Mouse (Mus musculus) lung, embryonic 14.5 days (tissue): Measurements from ENCODE around the gene Ell2. TPM values are rescaled to one million over a fixed set of nuclear protein-coding genes. Genes with fewer than 3 reads are reported as not detected.

Experiments used
- ATAC-seq: fragments of 200-750 bp; cut with Nextera tagmentation; 2 replicates; pipeline ENCODE4 v1.8.0; 2017; ENCODE audit warnings: mild to moderate bottlenecking, moderate TSS enrichment, moderate library complexity; ENCODE audit not compliant: insufficient read depth
- DNase-seq: peaks from one replicate; pipeline ENCODE4 v3.0.0-alpha.2; 2015
- H3K27ac ChIP-seq: fragments of 300-500 bp; sonication (generic); 2 replicates; pipeline ENCODE4 v1.5.1; 2014; ENCODE audit warnings: low read depth, mild to moderate bottlenecking, moderate library complexity
- H3K27me3 ChIP-seq: fragments of 300-500 bp; sonication (generic); 2 replicates; pipeline ENCODE4 v1.6.1; 2014; ENCODE audit warnings: low read length, control low read depth; ENCODE audit not compliant: insufficient read depth
- H3K36me3 ChIP-seq: fragments of 300-500 bp; sonication (generic); 2 replicates; pipeline ENCODE4 v1.6.1; 2014; ENCODE audit warnings: control low read depth; ENCODE audit not compliant: insufficient read depth
- H3K4me1 ChIP-seq: fragments of 300-500 bp; sonication (generic); 2 replicates; pipeline ENCODE4 v1.6.1; 2014; ENCODE audit warnings: antibody characterized with exemption, control low read depth; ENCODE audit not compliant: insufficient read depth
- H3K4me2 ChIP-seq: fragments of 300-500 bp; sonication (generic); 2 replicates; pipeline ENCODE4 v1.6.1; 2014; ENCODE audit warnings: mild to moderate bottlenecking
- H3K4me3 ChIP-seq: fragments of 300-500 bp; sonication (generic); 2 replicates; pipeline ENCODE4 v1.5.1; 2014; ENCODE audit warnings: low read depth, low read length
- H3K9ac ChIP-seq: fragments of 300-500 bp; sonication (generic); 2 replicates; pipeline ENCODE4 v1.6.1; 2014
- H3K9me3 ChIP-seq: fragments of 300-500 bp; sonication (generic); 2 replicates; pipeline ENCODE4 v1.6.1; 2016; ENCODE audit warnings: low read depth, low read length, control low read depth
- CTCF ChIP-seq: IDR thresholded peaks from 2 replicates; pipeline ENCODE4 v1.5.1; 2016; ENCODE audit warnings: antibody characterized with exemption, low read depth
- WGBS: fragments of 180-500 bp; shearing (Covaris S2); extraction: QIAGEN DNeasy Blood & Tissue Kit; methylation state at CpG from one replicate; pipeline ENCODE4 v1.1.7; 2014; 5-methylcytosine and 5-hydroxymethylcytosine counted together
- polyA plus RNA-seq: library from polyadenylated mRNA; unstranded; fragments of >200 nt; fragmentation: Nextera tagmentation; extraction: Ambion mirVana; gene quantifications from 2 replicates; pipeline ENCODE4 v1.2.1, GENCODE M21; 2014

The Ell2 gene
- polyA plus RNA-seq, 1 experiment from 2014 or later = 3.7 TPM

GRCm38 (mm10) chr13:75717638-75718302 lies 11.2 kb downstream of the Ell2 start:
- Histone ChIP-seq H3K27ac (no peak overlapping the region), H3K9me3 (no peaks in the 10 kb centered on the region), H3K27me3 (no peaks in the 10 kb centered on the region), H3K4me1 (no peaks in the 10 kb centered on the region), H3K4me3 (no peak overlapping the region), H3K9ac (no peak overlapping the region), H3K36me3 (no peaks in the 10 kb centered on the region), H3K4me2 (no peak overlapping the region)
- ATAC-seq (no peak), DNase-seq (no peak)
- WGBS = 60% methylated on average over 3 of the region's 3 CpGs
- no peak for TF ChIP-seq CTCF

DNA sequence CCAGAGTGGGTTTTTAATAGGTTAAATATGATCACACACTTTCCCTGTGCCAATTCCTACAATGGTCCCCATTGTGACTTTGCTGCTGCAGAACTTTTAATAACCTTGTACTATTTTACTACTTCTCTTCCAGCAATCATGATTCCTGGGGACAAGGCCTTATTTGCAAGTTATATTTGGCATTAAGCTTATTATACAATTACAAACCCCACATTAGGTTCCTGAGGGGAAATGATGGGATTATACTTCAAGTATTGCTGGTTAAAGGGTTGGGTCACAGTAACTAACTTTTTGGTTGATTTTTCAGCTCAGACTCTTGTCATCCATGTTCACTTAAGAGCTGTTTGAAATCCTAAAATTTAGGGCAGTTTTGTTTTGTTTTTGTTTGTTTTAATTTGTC lies 11.8 kb downstream of the Ell2 start:
- H3K27ac ChIP-seq = no peak overlapping the region
- H3K9ac ChIP-seq = no peak overlapping the region
- H3K27me3 ChIP-seq = no peaks in the 10 kb centered on the region
- H3K9me3 ChIP-seq = no peaks in the 10 kb centered on the region
- no peak overlapping the region for H3K4me2 ChIP-seq
- no peak for TF ChIP-seq CTCF
- no peak for DNase-seq
- no peak for ATAC-seq
- H3K4me1 ChIP-seq = no peaks in the 10 kb centered on the region
- H3K36me3 ChIP-seq = no peaks in the 10 kb centered on the region
- H3K4me3 ChIP-seq = no peak overlapping the region

DNA sequence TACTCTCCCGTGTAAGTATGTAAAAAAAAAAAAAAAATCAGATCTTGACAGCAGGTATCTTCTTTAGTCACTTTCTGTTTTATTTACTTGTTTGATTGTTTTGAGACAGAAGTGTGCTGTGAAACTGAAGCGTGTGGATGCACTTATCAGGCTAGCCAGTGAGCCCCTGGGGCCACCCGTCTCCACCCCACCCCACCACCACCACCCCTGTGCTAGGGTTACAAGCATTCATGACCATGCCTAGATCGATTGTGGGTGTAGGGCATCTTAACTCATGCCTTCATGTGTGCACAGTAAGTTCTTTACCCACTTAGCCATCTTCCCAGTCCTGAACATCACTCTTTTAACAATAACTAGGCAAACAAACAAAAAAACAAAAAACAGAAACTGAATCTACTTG lies 13.1 kb downstream of the Ell2 start:
- H3K36me3 ChIP-seq = no peaks in the 10 kb centered on the region
- no peaks in the 10 kb centered on the region for H3K27me3 ChIP-seq
- DNase-seq (no peak), ATAC-seq (no peak)
- no peaks in the 10 kb centered on the region for H3K9me3 ChIP-seq
- 74% methylated on average over 4 of the region's 4 CpGs for WGBS
- H3K27ac ChIP-seq = no peak overlapping the region
- no peak overlapping the region for H3K9ac ChIP-seq
- no peak overlapping the region for H3K4me2 ChIP-seq
- no peak overlapping the region for H3K4me3 ChIP-seq
- no peak for TF ChIP-seq CTCF
- H3K4me1 ChIP-seq = no peaks in the 10 kb centered on the region

GRCm38 (mm10) chr13:75726569-75727373 lies 20.2 kb downstream of the Ell2 start:
- Histone ChIP-seq H3K4me1 (no peaks in the 10 kb centered on the region), H3K27ac (no peak overlapping the region), H3K4me2 (no peak overlapping the region), H3K9me3 (no peaks in the 10 kb centered on the region), H3K4me3 (no peak overlapping the region), H3K36me3 (no peaks in the 10 kb centered on the region), H3K27me3 (no peaks in the 10 kb centered on the region), H3K9ac (no peak overlapping the region)
- TF ChIP-seq CTCF = no peak
- DNase-seq (no peak), ATAC-seq (no peak)
- 66% methylated on average over 4 of the region's 4 CpGs for WGBS

DNA sequence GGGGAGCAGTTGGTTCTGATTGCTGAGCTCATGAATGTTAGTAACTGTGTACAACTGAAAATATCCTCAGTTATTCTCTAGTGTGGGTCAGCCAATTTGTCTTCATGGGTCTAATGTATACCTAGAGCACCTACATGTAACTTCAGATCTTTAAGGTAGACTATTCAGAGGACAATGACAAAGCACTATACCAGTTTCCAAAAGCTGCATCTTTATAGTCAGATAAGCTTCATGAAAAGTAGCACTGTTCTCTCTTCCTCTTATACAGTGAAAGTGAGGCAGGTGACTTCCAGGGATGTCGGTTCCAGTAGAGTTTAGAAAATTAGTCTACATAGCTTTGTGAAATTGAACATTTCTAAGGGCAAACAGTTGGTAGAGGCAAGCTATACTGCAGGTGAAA lies 21.4 kb downstream of the Ell2 start:
- H3K4me3 ChIP-seq = no peak overlapping the region
- ATAC-seq (no peak), DNase-seq (no peak)
- no peaks in the 10 kb centered on the region for H3K27me3 ChIP-seq
- 69% methylated on average over 1 of the region's 1 CpGs for WGBS
- H3K27ac ChIP-seq = no peak overlapping the region
- no peaks in the 10 kb centered on the region for H3K36me3 ChIP-seq
- TF ChIP-seq CTCF = no peak
- no peaks in the 10 kb centered on the region for H3K4me1 ChIP-seq
- H3K9ac ChIP-seq = no peak overlapping the region
- no peaks in the 10 kb centered on the region for H3K9me3 ChIP-seq
- H3K4me2 ChIP-seq = no peak overlapping the region

DNA sequence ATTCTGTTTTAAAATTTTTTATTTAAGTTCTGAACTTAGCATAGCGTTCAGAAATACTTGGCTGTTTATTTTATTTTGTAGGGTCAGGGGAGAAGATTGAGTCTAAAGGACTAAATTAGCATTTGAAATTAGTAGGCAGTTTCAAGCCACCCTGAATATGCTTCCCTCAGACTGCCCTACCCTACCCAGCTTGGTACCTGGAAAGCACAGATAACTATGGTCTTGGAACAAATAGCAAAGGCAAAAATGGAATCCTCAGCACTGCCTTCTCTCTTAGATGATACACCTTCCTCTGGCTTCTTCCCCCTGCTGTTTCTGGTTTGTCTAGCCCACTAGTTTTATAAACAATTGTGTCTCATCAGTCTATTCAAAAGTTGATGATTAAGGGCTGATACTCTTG lies 23.3 kb downstream of the Ell2 start:
- Histone ChIP-seq H3K27me3 (no peaks in the 10 kb centered on the region), H3K4me2 (no peak overlapping the region), H3K36me3 (no peaks in the 10 kb centered on the region), H3K9ac (no peak overlapping the region), H3K9me3 (no peaks in the 10 kb centered on the region), H3K4me3 (no peak overlapping the region), H3K4me1 (no peaks in the 10 kb centered on the region), H3K27ac (no peak overlapping the region)
- TF ChIP-seq CTCF = no peak
- DNase-seq (no peak), ATAC-seq (no peak)
- 67% methylated on average over 1 of the region's 1 CpGs for WGBS

GRCm38 (mm10) chr13:75730717-75731116 lies 24.2 kb downstream of the Ell2 start:
- H3K4me1 ChIP-seq = no peaks in the 10 kb centered on the region
- H3K4me2 ChIP-seq = no peak overlapping the region
- H3K27me3 ChIP-seq = no peaks in the 10 kb centered on the region
- no peak for TF ChIP-seq CTCF
- no peaks in the 10 kb centered on the region for H3K9me3 ChIP-seq
- H3K4me3 ChIP-seq = no peak overlapping the region
- DNase-seq = no peak
- no peaks in the 10 kb centered on the region for H3K36me3 ChIP-seq
- no peak overlapping the region for H3K9ac ChIP-seq
- no peak for ATAC-seq
- no peak overlapping the region for H3K27ac ChIP-seq
